Mouse (Mus musculus) G1E (cell line): Measurements from ENCODE around the gene Catsperz. TPM values are rescaled to one million over a fixed set of nuclear protein-coding genes. Genes with fewer than 3 reads are reported as not detected.

ENCODE experiments used
- ATAC-seq: 2 replicates; pipeline ENCODE4 v1.8.0; 2016; ENCODE audit warnings: mild to moderate bottlenecking; ENCODE audit not compliant: insufficient number of reproducible peaks, poor library complexity, low FRiP score, severe bottlenecking; ENCODE audit errors: extremely low read depth
- DNase-seq: peaks from one replicate; pipeline ENCODE4 v3.0.0; 2012; ENCODE audit warnings: low spot score
- H3K27me3 ChIP-seq: 2 replicates; pipeline ENCODE4 v1.6.1; 2012; ENCODE audit warnings: mild to moderate bottlenecking, low read length, inconsistent platforms; ENCODE audit not compliant: insufficient read depth
- H3K36me3 ChIP-seq: replicated peaks from 2 replicates; pipeline ENCODE3; 2012; ENCODE audit warnings: mild to moderate bottlenecking, inconsistent platforms
- H3K4me1 ChIP-seq: 2 replicates; pipeline ENCODE4 v1.6.1; 2012; ENCODE audit warnings: low read depth, low read length, inconsistent platforms, mixed read lengths; ENCODE audit not compliant: insufficient read depth
- H3K4me3 ChIP-seq: 2 replicates; pipeline ENCODE4 v1.5.1; 2012; ENCODE audit warnings: low read depth, mild to moderate bottlenecking, inconsistent platforms, low read length, moderate library complexity, mixed read lengths
- H3K9me3 ChIP-seq: replicated peaks from 2 replicates; pipeline ENCODE4 v1.6.1; 2012; ENCODE audit warnings: inconsistent platforms
- CTCF ChIP-seq: IDR thresholded peaks from 2 replicates; pipeline ENCODE4 v1.5.1; 2012; ENCODE audit warnings: low read depth, low read length, inconsistent platforms, mixed read lengths
- GATA1 ChIP-seq: IDR thresholded peaks from 2 replicates; pipeline ENCODE4 v1.6.1; 2012; ENCODE audit warnings: borderline replicate concordance, low read length, inconsistent platforms, mixed read lengths
- GATA2 ChIP-seq: IDR thresholded peaks from 2 replicates; pipeline ENCODE4 v1.6.1; 2012; ENCODE audit warnings: low read depth, low read length, inconsistent platforms, borderline replicate concordance
- POLR2AphosphoS5 ChIP-seq: IDR thresholded peaks from 2 replicates; pipeline ENCODE4 v1.6.1; 2012; ENCODE audit warnings: low read depth, low read length, inconsistent platforms; ENCODE audit not compliant: insufficient replicate concordance
- TAL1 ChIP-seq: conservative IDR thresholded peaks from 2 replicates; pipeline ENCODE4 v1.6.1; 2012; ENCODE audit warnings: low read depth, low read length, inconsistent platforms, mixed read lengths
- polyA plus RNA-seq: library from polyadenylated mRNA; stranded (reverse); fragments of >175 nt; gene quantifications from 2 replicates; pipeline ENCODE4 v1.2.3, GENCODE M21; 2012
- total RNA-seq, 2 experiments: library from RNA; stranded (forward) in 1 of 2; stranded (reverse) in 1 of 2; fragments of 200-1000 nt in 1 of 2; fragments of >200 nt in 1 of 2; fragmentation: Nextera tagmentation in 1 of 2; gene quantifications; 2 replicates each; pipeline ENCODE4 v1.2.3; 2014 to 2017

Gene Catsperz
- total and polyA plus RNA-seq, 3 experiments, result 0.11 TPM; not detected in 2

- peaks cover 69% of the 10 kb centered on the region for H3K4me1 ChIP-seq
- H3K36me3 ChIP-seq, result peaks cover 69% of the 10 kb centered on the region
- ATAC-seq (no peak), DNase-seq (no peak)
- no peak for TF ChIP-seq GATA2
- no peaks in the 10 kb centered on the region for H3K9me3 ChIP-seq
- no peaks in the 10 kb centered on the region for H3K27me3 ChIP-seq
- no peak overlapping the region for H3K4me3 ChIP-seq
These were observed 24.4 kb upstream of the Catsperz start for GRCm38 (mm10) chr19:6949532-6949931.

GRCm38 (mm10) chr19:6948186-6948585 is 23.0 kb upstream of the Catsperz start:
- no peak for TF ChIP-seq GATA2
- no peak for TF ChIP-seq CTCF
- TF ChIP-seq POLR2AphosphoS5, result no peak
- no peak for TF ChIP-seq TAL1
- no peak for TF ChIP-seq GATA1
- ATAC-seq (no peak), DNase-seq (no peak)
- Histone ChIP-seq H3K9me3 (no peaks in the 10 kb centered on the region), H3K27me3 (no peaks in the 10 kb centered on the region), H3K36me3 (peaks cover 63% of the 10 kb centered on the region), H3K4me3 (no peak overlapping the region), H3K4me1 (peaks cover 68% of the 10 kb centered on the region)

GRCm38 (mm10) chr19:6947742-6948141 is 22.6 kb upstream of the Catsperz start:
- Histone ChIP-seq H3K9me3 (no peaks in the 10 kb centered on the region), H3K4me3 (no peak overlapping the region), H3K36me3 (peaks cover 59% of the 10 kb centered on the region), H3K27me3 (no peaks in the 10 kb centered on the region), H3K4me1 (peaks cover 67% of the 10 kb centered on the region)
- TF ChIP-seq TAL1 (no peak), GATA2 (no peak), CTCF (no peak), GATA1 (no peak), POLR2AphosphoS5 (no peak)
- ATAC-seq (no peak), DNase-seq (no peak)

- Histone ChIP-seq H3K9me3 (no peaks in the 10 kb centered on the region), H3K27me3 (no peaks in the 10 kb centered on the region), H3K36me3 (peaks cover 55% of the 10 kb centered on the region), H3K4me3 (no peak overlapping the region; the same call in 1 of the 2 replicates), H3K4me1 (peaks cover 54% of the 10 kb centered on the region)
- ATAC-seq, result no peak
- DNase-seq, result no peak
- TF ChIP-seq CTCF (no peak), TAL1 (no peak), POLR2AphosphoS5 (no peak), GATA1 (no peak), GATA2 (no peak)
These were observed 18.5 kb upstream of the Catsperz start for GRCm38 (mm10) chr19:6943709-6944108.

GRCm38 (mm10) chr19:6942764-6943163 is 17.6 kb upstream of the Catsperz start:
- H3K4me3 ChIP-seq, result peak overlapping the region; percentile 84
- H3K27me3 ChIP-seq, result no peaks in the 10 kb centered on the region
- H3K36me3 ChIP-seq, result peaks cover 55% of the 10 kb centered on the region
- ATAC-seq (no peak), DNase-seq (no peak)
- no peaks in the 10 kb centered on the region for H3K9me3 ChIP-seq
- peaks cover 47% of the 10 kb centered on the region for H3K4me1 ChIP-seq
- no peak for TF ChIP-seq POLR2AphosphoS5
- TF ChIP-seq GATA2, result no peak
- no peak for TF ChIP-seq TAL1
- no peak for TF ChIP-seq CTCF
- TF ChIP-seq GATA1, result no peak

- TF ChIP-seq GATA2 (no peak), POLR2AphosphoS5 (no peak), TAL1 (no peak), GATA1 (no peak), CTCF (no peak)
- peak; percentile 83 for ATAC-seq
These were observed 17.1 kb upstream of the Catsperz start, which contains the start of gene Gpr137 for GRCm38 (mm10) chr19:6942249-6942691. Gpr137 (minus strand) TSS chr19:6942480.

More at GRCm38 (mm10) chr19:6942249-6942691, 17.1 kb upstream of the Catsperz start, which contains the start of gene Gpr137:
- Histone ChIP-seq H3K27me3 (no peaks in the 10 kb centered on the region), H3K4me1 (peaks cover 44% of the 10 kb centered on the region), H3K36me3 (peaks cover 55% of the 10 kb centered on the region), H3K4me3 (peak within 1 kb of the TSS; percentile 84), H3K9me3 (no peaks in the 10 kb centered on the region)
- DNase-seq, result peak; percentile 97
